Mouse (Mus musculus) MEL (cell line): ENCODE results near the gene Cilp. TPM values are rescaled to one million over a fixed set of nuclear protein-coding genes. Genes with fewer than 3 reads are reported as not detected.
"Not testable (repeated sequence)": the region's sequence is repeated elsewhere in the genome, so short reads cannot be mapped to it uniquely, and the experiment has no call there.

Experiments used
- DNase-seq: peaks from one replicate; pipeline ENCODE4 v3.0.0; 2011; ENCODE audit warnings: low read depth, low spot score
- H3K27ac ChIP-seq: 2 replicates; pipeline ENCODE4 v1.5.1; 2012; ENCODE audit warnings: low read depth, mild to moderate bottlenecking, control low read depth, low read length, moderate library complexity; ENCODE audit not compliant: control insufficient read depth
- H3K27me3 ChIP-seq, 2 experiments: fragments of 150-350 bp in 1 of 2; sonication (generic) in 1 of 2; 2 replicates each; pipeline ENCODE4 v1.6.1; 2012; ENCODE audit warnings: low read length in 2 of 2, mild to moderate bottlenecking in 2 of 2, improper control_type of control experiment in 1 of 2, moderate library complexity in 1 of 2; ENCODE audit not compliant: insufficient read depth in 2 of 2, control insufficient read depth in 1 of 2
- H3K36me3 ChIP-seq, 2 experiments: 2 replicates each; pipeline ENCODE4 v1.6.1; 2012 to 2014; ENCODE audit warnings: low read length in 2 of 2, improper control_type of control experiment in 1 of 2, inconsistent platforms in 1 of 2, mild to moderate bottlenecking in 1 of 2; ENCODE audit not compliant: insufficient read depth in 2 of 2, control insufficient read depth in 1 of 2
- H3K4me1 ChIP-seq, 2 experiments: fragments of 150-350 bp in 1 of 2; sonication (generic) in 1 of 2; 2 replicates each; pipeline ENCODE4 v1.6.1; 2012; ENCODE audit warnings: low read length in 2 of 2, improper control_type of control experiment in 1 of 2, mild to moderate bottlenecking in 1 of 2; ENCODE audit not compliant: insufficient read depth in 2 of 2, control insufficient read depth in 1 of 2
- H3K4me3 ChIP-seq, 2 experiments: fragments of 150-350 bp in 1 of 2; sonication (generic) in 1 of 2; 2 replicates each; pipeline ENCODE4 v1.5.1; 2012; ENCODE audit warnings: low read depth in 2 of 2, low read length in 2 of 2, mild to moderate bottlenecking in 2 of 2, moderate library complexity in 2 of 2, control low read depth in 1 of 2, improper control_type of control experiment in 1 of 2; ENCODE audit not compliant: control insufficient read depth in 1 of 2, insufficient read depth in 1 of 2
- H3K79me2 ChIP-seq: 2 replicates; pipeline ENCODE4 v1.6.1; 2012; ENCODE audit warnings: mild to moderate bottlenecking, low read length, moderate library complexity; ENCODE audit not compliant: control insufficient read depth, poor library complexity, insufficient read depth
- H3K9ac ChIP-seq: 2 replicates; pipeline ENCODE4 v1.6.1; 2012; ENCODE audit warnings: low read depth, mild to moderate bottlenecking, control low read depth, low read length, moderate library complexity; ENCODE audit not compliant: control insufficient read depth, poor library complexity, severe bottlenecking
- H3K9me3 ChIP-seq: fragments of 150-350 bp; sonication (generic); replicated peaks from 2 replicates; pipeline ENCODE4 v1.6.1; 2012; ENCODE audit warnings: mild to moderate bottlenecking, low read length, improper control_type of control experiment, moderate library complexity; ENCODE audit not compliant: insufficient read depth
- BHLHE40 ChIP-seq: IDR thresholded peaks from 2 replicates; pipeline ENCODE4 v1.6.1; 2012; ENCODE audit warnings: low read depth, mild to moderate bottlenecking, inconsistent platforms, low read length, improper control_type of control experiment, borderline replicate concordance
- CTCF ChIP-seq, 3 experiments: IDR thresholded peaks in 2 of 3; conservative IDR thresholded peaks in 1 of 3; 2 replicates each; pipeline ENCODE4 v1.5.1; 2011 to 2012; ENCODE audit warnings: low read length in 3 of 3, low read depth in 2 of 3, mild to moderate bottlenecking in 2 of 3, improper control_type of control experiment in 1 of 3, inconsistent platforms in 1 of 3, mixed read lengths in 1 of 3, moderate library complexity in 1 of 3; ENCODE audit not compliant: control insufficient read depth in 1 of 3, insufficient read depth in 1 of 3, poor library complexity in 1 of 3, severe bottlenecking in 1 of 3
- E2F4 ChIP-seq: IDR thresholded peaks from 2 replicates; pipeline ENCODE4 v1.6.1; 2011; ENCODE audit warnings: low read depth, low read length, improper control_type of control experiment, borderline replicate concordance
- ELF1 ChIP-seq: IDR thresholded peaks from 2 replicates; pipeline ENCODE4 v1.6.1; 2014; ENCODE audit warnings: low read depth, mild to moderate bottlenecking, inconsistent platforms, low read length, improper control_type of control experiment, moderate library complexity
- EP300 ChIP-seq, 2 experiments: IDR thresholded peaks; 2 replicates each; pipeline ENCODE4 v1.6.1; 2011; ENCODE audit warnings: improper control_type of control experiment in 2 of 2, low read length in 2 of 2, low read depth in 1 of 2, mild to moderate bottlenecking in 1 of 2
- ETS1 ChIP-seq: IDR thresholded peaks from 2 replicates; pipeline ENCODE4 v1.6.1; 2012; ENCODE audit warnings: low read depth, mild to moderate bottlenecking, inconsistent platforms, low read length, improper control_type of control experiment, moderate library complexity
- GATA1 ChIP-seq: IDR thresholded peaks from 2 replicates; pipeline ENCODE4 v1.6.1; 2011; ENCODE audit warnings: low read depth, low read length, improper control_type of control experiment
- KAT2A ChIP-seq: conservative IDR thresholded peaks from 2 replicates; pipeline ENCODE4 v1.6.1; 2012; ENCODE audit warnings: low read depth, low read length, improper control_type of control experiment, inconsistent platforms
- MAFK ChIP-seq: IDR thresholded peaks from 2 replicates; pipeline ENCODE4 v1.6.1; 2011; ENCODE audit warnings: low read depth, mild to moderate bottlenecking, low read length, improper control_type of control experiment, borderline replicate concordance
- MAX ChIP-seq: IDR thresholded peaks from 2 replicates; pipeline ENCODE4 v1.6.1; 2011; ENCODE audit warnings: low read length, improper control_type of control experiment
- MAZ ChIP-seq: IDR thresholded peaks from 2 replicates; pipeline ENCODE4 v1.6.1; 2012; ENCODE audit warnings: low read depth, mild to moderate bottlenecking, inconsistent platforms, low read length, improper control_type of control experiment
- MEF2A ChIP-seq: IDR thresholded peaks from 2 replicates; pipeline ENCODE4 v1.6.1; 2014; ENCODE audit warnings: low read depth, mild to moderate bottlenecking, inconsistent platforms, low read length, improper control_type of control experiment; ENCODE audit not compliant: poor library complexity, insufficient replicate concordance, severe bottlenecking; ENCODE audit errors: extremely low read depth
- MYB ChIP-seq: IDR thresholded peaks from 2 replicates; pipeline ENCODE4 v1.6.1; 2011; ENCODE audit warnings: mild to moderate bottlenecking, low read depth, low read length, improper control_type of control experiment
- MYC ChIP-seq: IDR thresholded peaks from 2 replicates; pipeline ENCODE4 v1.6.1; 2011; ENCODE audit warnings: low read depth, mild to moderate bottlenecking, low read length, improper control_type of control experiment, moderate library complexity
- NELFE ChIP-seq: IDR thresholded peaks from 2 replicates; pipeline ENCODE4 v1.6.1; 2011; ENCODE audit warnings: low read depth, low read length, improper control_type of control experiment
- NRF1 ChIP-seq: IDR thresholded peaks from 2 replicates; pipeline ENCODE4 v1.6.1; 2014; ENCODE audit warnings: low read depth, mild to moderate bottlenecking, inconsistent platforms, low read length, improper control_type of control experiment, moderate library complexity; ENCODE audit not compliant: poor library complexity, insufficient read depth, severe bottlenecking
- RAD21 ChIP-seq: IDR thresholded peaks from 2 replicates; pipeline ENCODE4 v1.6.1; 2011; ENCODE audit warnings: mild to moderate bottlenecking, low read depth, low read length, improper control_type of control experiment
- RCOR1 ChIP-seq: IDR thresholded peaks from 2 replicates; pipeline ENCODE4 v1.6.1; 2012; ENCODE audit warnings: low read depth, mild to moderate bottlenecking, inconsistent platforms, low read length, improper control_type of control experiment
- SMC3 ChIP-seq: IDR thresholded peaks from 2 replicates; pipeline ENCODE4 v1.6.1; 2011; ENCODE audit warnings: low read depth, low read length, improper control_type of control experiment
- USF1 ChIP-seq: IDR thresholded peaks from 2 replicates; pipeline ENCODE4 v1.6.1; 2014; ENCODE audit warnings: low read depth, mild to moderate bottlenecking, inconsistent platforms, low read length, improper control_type of control experiment, moderate library complexity
- ZKSCAN1 ChIP-seq: IDR thresholded peaks from 2 replicates; pipeline ENCODE4 v1.6.1; 2012; ENCODE audit warnings: low read depth, mild to moderate bottlenecking, inconsistent platforms, low read length, improper control_type of control experiment, moderate library complexity
- ZNF384 ChIP-seq: IDR thresholded peaks from 2 replicates; pipeline ENCODE4 v1.6.1; 2012; ENCODE audit warnings: low read depth, mild to moderate bottlenecking, inconsistent platforms, low read length, improper control_type of control experiment
- polyA plus RNA-seq, 2 experiments: library from polyadenylated mRNA; stranded (reverse) in 1 of 2; unstranded in 1 of 2; fragments of >175 nt in 1 of 2; fragments of >200 nt in 1 of 2; gene quantifications; 2 replicates each; pipeline versions ENCODE4 v1.2.1 to v1.2.4; 2012; ENCODE audit warnings: low replicate concordance in 2 of 2, low read depth in 1 of 2; ENCODE audit not compliant: insufficient read length in 2 of 2, insufficient read depth in 1 of 2, missing spikeins in 1 of 2
- total RNA-seq: library from RNA; depleted of rRNA; stranded (reverse); fragments of 300-350 nt; gene quantifications from 2 replicates; pipeline ENCODE4 v1.2.3, GENCODE M21; 2012

Cilp gene
- total and polyA plus RNA-seq, 3 experiments, result 0.01 TPM; not detected in 2

- no peaks in the 10 kb centered on the region for H3K9me3 ChIP-seq
- no peaks in the 10 kb centered on the region for H3K27me3 ChIP-seq
- peaks cover 3% of the 10 kb centered on the region; the same call in 1 of the 2 replicates for H3K79me2 ChIP-seq
- H3K4me3 ChIP-seq, result no peak overlapping the region
- H3K9ac ChIP-seq, result no peak overlapping the region
- no peak overlapping the region for H3K27ac ChIP-seq
- peaks cover 5 to 10% of the 10 kb centered on the region in 2 experiments; a peak in 3 of 4 replicates for H3K4me1 ChIP-seq
- TF ChIP-seq ETS1, result no peak
- no peak for TF ChIP-seq ELF1
- TF ChIP-seq MAZ, result no peak
- no peak for TF ChIP-seq EP300 (IDR thresholded peaks at IDR 0.05; ENCODE audit: low read depth in 1 of 2, low read length in 2 of 2)
- TF ChIP-seq USF1, result no peak
- no peak for TF ChIP-seq MAX
- TF ChIP-seq E2F4, result no peak
- TF ChIP-seq MYC, result no peak
- TF ChIP-seq NRF1, result no peak
- no peak for TF ChIP-seq RAD21
- TF ChIP-seq GATA1, result no peak
- no peak for TF ChIP-seq KAT2A
- TF ChIP-seq MAFK, result no peak
- TF ChIP-seq NELFE, result no peak
- TF ChIP-seq MEF2A, result no peak
- TF ChIP-seq ZKSCAN1, result no peak
- TF ChIP-seq MYB, result no peak
- TF ChIP-seq RCOR1, result no peak
- TF ChIP-seq BHLHE40, result no peak
- peaks cover 0 to 12% of the 10 kb centered on the region in 2 experiments; a peak in 2 of 4 replicates for H3K36me3 ChIP-seq
- DNase-seq, result no peak
Observed at GRCm38 (mm10) chr9:65218916-65219315, 46.1 kb upstream of the Cilp start.

- H3K36me3 ChIP-seq, result not testable (repeated sequence)
Observed at GRCm38 (mm10) chr9:65220398-65220797, 44.6 kb upstream of the Cilp start.

More at GRCm38 (mm10) chr9:65220398-65220797, 44.6 kb upstream of the Cilp start:
- not testable (repeated sequence) for H3K4me3 ChIP-seq
- TF ChIP-seq ZNF384 (peak; percentile 29; the same call in 1 of the 2 replicates), CTCF (IDR thresholded peaks at IDR 0.05 in 2 of 3, conservative IDR thresholded peaks at IDR 0.05 in 1 of 3; ENCODE audit: control insufficient read depth in 1 of 3, insufficient read depth in 1 of 3, low read depth in 2 of 3, low read length in 3 of 3, poor library complexity in 1 of 3, severe bottlenecking in 1 of 3) (peak in 2 of 3 experiments; percentile 4 to 42; a peak in 2 of 6 replicates), SMC3 (peak; percentile 20; the same call in 1 of the 2 replicates)
- TF ChIP-seq, all 39 proteins: peak for 3; not testable (repeated sequence) for 36
- H3K79me2 ChIP-seq, H3K9ac ChIP-seq, H3K27me3 ChIP-seq, H3K27ac ChIP-seq, H3K9me3 ChIP-seq, H3K4me1 ChIP-seq: not testable (repeated sequence)
- DNase-seq, result peak; percentile 36
